Mouse (Mus musculus): ENCODE data around the gene Prl2c2.
"Not testable (repeated sequence)": the region's sequence is repeated elsewhere in the genome, so short reads cannot be mapped to it uniquely, and the experiment has no call there.

The Prl2c2 gene

DNA sequence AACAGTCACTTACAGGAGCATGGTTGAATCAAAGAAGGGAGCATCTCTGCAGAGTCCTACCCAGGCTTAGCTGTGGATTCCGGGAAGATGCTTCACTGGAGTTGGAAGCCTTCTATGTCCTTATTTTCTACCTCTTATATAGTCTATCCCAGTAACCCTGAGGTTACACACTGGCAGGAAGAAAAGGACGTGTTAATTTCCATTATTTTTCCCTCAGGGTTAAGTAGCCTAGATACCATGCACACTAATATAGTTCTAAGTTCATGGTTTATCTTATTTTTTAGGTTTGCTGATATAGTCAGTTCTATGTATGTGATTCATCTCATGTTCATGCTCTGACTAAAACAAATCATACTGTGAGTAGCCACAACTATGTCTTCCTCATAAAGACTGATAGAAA is at the start of gene Prl2c2:
Gene Prl2c2, minus strand, starts transcription at position 101 of the 400 bp plus-strand sequence.
- DNase-seq (ENCODE audit: low spot score in 2 of 2), result not testable (repeated sequence)

DNA sequence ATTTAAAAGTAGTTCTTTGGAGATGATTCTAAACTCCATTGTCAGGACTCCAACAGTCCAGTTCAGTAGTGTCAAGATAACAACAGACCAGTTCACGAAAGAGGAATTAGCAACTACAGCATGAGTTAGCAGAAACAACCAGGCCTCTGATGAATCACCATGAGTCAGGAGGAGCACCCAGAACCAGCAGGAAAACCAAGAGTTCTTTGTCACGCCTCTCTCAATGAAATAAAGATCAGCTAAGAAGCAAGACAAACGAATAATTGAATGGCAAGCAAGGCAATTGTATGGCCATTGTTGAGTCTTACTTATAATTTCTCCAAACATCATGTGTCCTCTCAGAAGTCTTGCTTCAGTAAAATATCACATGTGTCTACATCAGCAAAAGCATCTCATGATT is 20.7 kb upstream of the Prl2c2 start:
- DNase-seq (ENCODE audit: low spot score in 2 of 2), result not testable (repeated sequence)

DNA sequence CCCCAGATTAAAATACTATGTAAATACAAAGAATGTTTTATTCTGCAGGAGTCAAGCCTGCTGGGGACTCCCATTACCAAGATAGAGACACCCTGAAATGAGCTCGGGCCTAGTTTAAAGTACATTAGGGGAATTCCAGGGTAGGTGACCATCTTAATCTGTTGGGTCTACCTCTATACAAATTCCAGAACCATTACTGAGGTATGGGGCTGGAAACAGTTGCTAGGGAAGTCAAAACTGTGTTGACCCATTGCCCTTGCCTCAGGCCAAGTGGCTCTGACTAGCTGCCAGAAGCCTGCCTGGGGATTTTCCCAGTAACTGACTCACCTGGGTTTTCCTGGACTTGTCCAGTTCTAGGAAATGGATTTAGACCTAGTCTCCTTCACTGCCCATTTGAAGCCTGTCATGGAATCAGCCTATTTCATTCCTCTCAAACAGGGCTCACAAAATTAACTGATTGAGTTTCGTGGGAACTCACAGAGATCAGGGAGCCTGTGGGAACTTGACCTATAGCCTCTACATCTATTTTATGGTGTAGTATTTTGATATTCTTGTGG is 8.9 kb upstream of the Prl2c2 start:
- DNase-seq (ENCODE audit: low spot score in 2 of 2), result not testable (repeated sequence)
